In the genomic region with DNA sequence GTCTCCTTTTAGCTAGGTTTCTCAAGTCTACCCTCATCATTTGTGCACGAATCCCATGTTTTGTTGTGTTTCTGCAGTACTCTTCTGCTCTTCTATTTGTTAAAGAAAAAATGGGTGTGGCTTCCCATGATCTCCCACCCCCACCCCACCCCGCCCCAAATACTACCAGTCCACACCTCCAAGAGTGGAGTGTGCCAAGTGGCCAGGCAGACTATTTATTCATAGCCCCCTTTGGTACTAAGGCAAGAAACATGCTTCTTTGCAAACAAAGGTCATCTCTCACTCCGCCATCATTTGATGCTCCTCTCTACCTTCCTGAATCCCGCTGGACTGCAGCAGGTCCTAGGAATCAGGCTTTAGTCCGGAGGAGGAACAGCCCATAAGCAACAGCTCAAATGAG, we compare ENCODE assay signal across 8 mouse cellular contexts. TPM values are rescaled to one million over a fixed set of nuclear protein-coding genes. Genes with fewer than 3 reads are reported as not detected.
DNase-seq lines count a peak whose midpoint lies in the region; ATAC-seq lines count a peak whose summit lies in the region.

No protein-coding gene starts in this region.

- no peak for DNase-seq in neural tube, embryonic 11.5 days (ENCODE audit: low spot score)
- DNase-seq in neural tube, embryonic 10.5 days (ENCODE audit: extremely low spot score, low spot score), result no peak
- DNase-seq in urinary bladder, postnatal 14 days (ENCODE audit: low spot score), result no peak
- no peak for DNase-seq in right cerebral cortex, adult 18-20 months
- no peak for DNase-seq in frontal cortex, postnatal 25 days (ENCODE audit: low spot score in 2 of 2)

- H3K27ac ChIP-seq in neural tube, embryonic 11.5 days (ENCODE audit: low read depth, low read length), result no peak overlapping the region
- no peak overlapping the region for H3K27ac ChIP-seq in forebrain, embryonic 12.5 days
- no peak overlapping the region for H3K27ac ChIP-seq in limb, embryonic 15.5 days
- no peak overlapping the region for H3K27ac ChIP-seq in stomach, embryonic 15.5 days

- no peaks in the 10 kb centered on the region for H3K9me3 ChIP-seq in neural tube, embryonic 11.5 days (ENCODE audit: control insufficient read depth, low read length)
- no peaks in the 10 kb centered on the region for H3K9me3 ChIP-seq in forebrain, embryonic 12.5 days
- H3K9me3 ChIP-seq in limb, embryonic 15.5 days, result no peaks in the 10 kb centered on the region
- no peaks in the 10 kb centered on the region for H3K9me3 ChIP-seq in stomach, embryonic 15.5 days

- peak overlapping the region; percentile 93 for H3K4me2 ChIP-seq in neural tube, embryonic 11.5 days (ENCODE audit: low read depth)
- peak overlapping the region; percentile 92 for H3K4me2 ChIP-seq in forebrain, embryonic 12.5 days
- peak overlapping the region; percentile 90 for H3K4me2 ChIP-seq in limb, embryonic 15.5 days
- H3K4me2 ChIP-seq in stomach, embryonic 15.5 days, result peak overlapping the region; percentile 92

- 50% methylated on average over 5 of the region's 5 CpGs for WGBS in neural tube, embryonic 11.5 days
- WGBS in forebrain, embryonic 12.5 days, result 43% methylated on average over 5 of the region's 5 CpGs
- 37% methylated on average over 5 of the region's 5 CpGs for WGBS in limb, embryonic 15.5 days
- WGBS in stomach, embryonic 15.5 days, result 50% methylated on average over 5 of the region's 5 CpGs

- peaks cover 6% of the 10 kb centered on the region; the same call in 1 of the 2 replicates for H3K4me1 ChIP-seq in neural tube, embryonic 11.5 days (ENCODE audit: control insufficient read depth, insufficient read depth, low read length)
- peaks cover 36% of the 10 kb centered on the region for H3K4me1 ChIP-seq in forebrain, embryonic 12.5 days
- H3K4me1 ChIP-seq in limb, embryonic 15.5 days, result peaks cover 38% of the 10 kb centered on the region
- peaks cover 10% of the 10 kb centered on the region; the same call in 1 of the 2 replicates for H3K4me1 ChIP-seq in stomach, embryonic 15.5 days

- ATAC-seq in neural tube, embryonic 11.5 days (ENCODE audit: insufficient read depth, low FRiP score, low TSS enrichment), result no peak
- no peak for ATAC-seq in forebrain, embryonic 12.5 days (ENCODE audit: low FRiP score)
- ATAC-seq in limb, embryonic 15.5 days (ENCODE audit: insufficient number of reproducible peaks, low FRiP score, low TSS enrichment, low read depth), result no peak
- no peak for ATAC-seq in stomach, embryonic 15.5 days (ENCODE audit: insufficient read depth, low FRiP score, low read depth)

- no peaks in the 10 kb centered on the region for H3K36me3 ChIP-seq in neural tube, embryonic 11.5 days (ENCODE audit: control insufficient read depth, insufficient read depth, low read length)
- H3K36me3 ChIP-seq in forebrain, embryonic 12.5 days (replicated peaks), result no peaks in the 10 kb centered on the region
- no peaks in the 10 kb centered on the region for H3K36me3 ChIP-seq in limb, embryonic 15.5 days
- H3K36me3 ChIP-seq in stomach, embryonic 15.5 days, result no peaks in the 10 kb centered on the region

- H3K27me3 ChIP-seq in neural tube, embryonic 11.5 days (ENCODE audit: control insufficient read depth, insufficient read depth, low read length), result no peaks in the 10 kb centered on the region
- H3K27me3 ChIP-seq in forebrain, embryonic 12.5 days, result peaks cover 7% of the 10 kb centered on the region
- H3K27me3 ChIP-seq in limb, embryonic 15.5 days, result peaks cover 32% of the 10 kb centered on the region
- peaks cover 24% of the 10 kb centered on the region for H3K27me3 ChIP-seq in stomach, embryonic 15.5 days (replicated peaks)

- H3K4me3 ChIP-seq in neural tube, embryonic 11.5 days (ENCODE audit: low read depth, low read length), result peak overlapping the region; percentile 59
- H3K4me3 ChIP-seq in forebrain, embryonic 12.5 days (replicated peaks), result peak overlapping the region; percentile 65
- peak overlapping the region; percentile 58 for H3K4me3 ChIP-seq in limb, embryonic 15.5 days
- peak overlapping the region; percentile 55 for H3K4me3 ChIP-seq in stomach, embryonic 15.5 days (replicated peaks)

- H3K9ac ChIP-seq in neural tube, embryonic 11.5 days (ENCODE audit: low read length), result 0 out of 2 replicates have a peak overlapping the region, but pooled peaks have one; percentile 0
- peak overlapping the region; percentile 75 for H3K9ac ChIP-seq in forebrain, embryonic 12.5 days
- no peak overlapping the region for H3K9ac ChIP-seq in limb, embryonic 15.5 days
- H3K9ac ChIP-seq in stomach, embryonic 15.5 days, result no peak overlapping the region

RNA-seq across cellular contexts. Expression of a gene that starts 2.0 kb away (rescaled TPM):
- 26.0 and 27.8 TPM in 2 replicates for polyA plus RNA-seq in neural tube, embryonic 11.5 days (2014; fragmentation: Nextera tagmentation; extraction: Ambion mirVana)
- 27.8 and 34.1 TPM in 2 replicates for polyA plus RNA-seq in forebrain, embryonic 12.5 days (2016; fragmentation: Nextera tagmentation; extraction: Ambion mirVana)
- 16.2 and 18.4 TPM in 2 replicates for polyA plus RNA-seq in limb, embryonic 15.5 days (2015; fragmentation: Nextera tagmentation; extraction: Ambion mirVana)
- polyA plus RNA-seq in stomach, embryonic 15.5 days (2015; fragmentation: Nextera tagmentation; extraction: Ambion mirVana), result 10.9 and 11.7 TPM in 2 replicates

Comparison
In these comparisons a context has a peak if more than half of its experiments do, and no peak if none do; other contexts are left out.
1. H3K9ac ChIP-seq: peak in neural tube, embryonic 11.5 days (single experiment) and forebrain, embryonic 12.5 days (single experiment); none in limb, embryonic 15.5 days (single experiment) and stomach, embryonic 15.5 days (single experiment).
2. Peak in every context shown above with its lines, with median percentiles within 50 percentile points of each other: H3K4me2 ChIP-seq and H3K4me3 ChIP-seq.